Mouse (Mus musculus) liver, postnatal 0 days (tissue): ENCODE measurements around the gene Hrh2.

Source experiments
- CTCF ChIP-seq: sonication (generic); IDR thresholded peaks from 2 replicates; pipeline ENCODE4 v1.5.1; 2016; ENCODE audit warnings: antibody characterized with exemption, low read depth
- EP300 ChIP-seq: IDR thresholded peaks from 2 replicates; pipeline ENCODE4 v1.6.1; 2016; ENCODE audit warnings: antibody characterized with exemption, low read depth, mild to moderate bottlenecking

- no peak for TF ChIP-seq CTCF
- TF ChIP-seq EP300 = no peak
Measured at GRCm38 (mm10) chr13:54178647-54179046, 13.3 kb upstream of the Hrh2 start.
